Mouse (Mus musculus): ENCODE measurements around the gene Ipo5.

The Ipo5 gene

DNA sequence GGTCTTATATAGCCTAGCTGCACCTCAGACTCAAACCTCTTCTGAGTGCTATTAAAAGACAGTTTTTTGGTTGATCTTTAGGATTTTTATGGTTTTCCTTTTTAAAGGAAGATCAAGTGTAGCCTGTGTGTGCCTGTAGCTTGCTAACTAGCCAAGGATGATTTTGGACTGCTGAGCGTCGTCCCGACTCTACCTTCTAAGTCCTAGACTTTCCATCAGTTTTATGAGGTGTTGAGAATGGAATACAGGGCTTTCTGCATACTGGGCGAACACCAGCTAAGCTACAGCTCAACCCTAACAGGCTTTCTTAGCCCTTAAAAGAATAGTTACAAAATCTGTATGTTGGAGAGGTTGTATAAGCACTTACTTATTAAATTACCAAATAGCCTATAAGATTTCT is 13.0 kb downstream of the Ipo5 start:
- DNase-seq (ENCODE audit: low spot score), result no peak

- DNase-seq (ENCODE audit: low spot score), result no peak
Observed at GRCm38 (mm10) chr14:120925731-120926585, 14.9 kb downstream of the Ipo5 start.

DNA sequence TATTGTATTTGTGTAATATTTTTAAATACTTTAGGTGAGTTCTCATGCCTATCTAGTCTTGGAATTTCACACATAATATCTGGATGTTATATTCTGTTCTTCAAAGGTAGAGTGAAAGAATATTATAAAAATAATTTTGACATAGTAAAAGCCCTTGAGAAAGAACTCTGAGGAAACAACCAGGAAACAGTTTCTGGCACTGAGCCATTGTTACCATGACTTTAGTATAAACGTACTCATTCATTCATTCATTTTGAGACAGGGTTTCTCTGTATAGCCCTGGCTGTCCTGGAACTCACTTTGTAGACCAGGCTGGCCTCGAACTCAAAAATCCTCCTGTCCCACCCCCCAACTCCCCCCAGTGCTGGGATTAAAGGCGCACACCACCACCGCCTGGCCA is 20.2 kb downstream of the Ipo5 start:
- no peak for DNase-seq (ENCODE audit: low spot score)

- DNase-seq (ENCODE audit: low spot score), result no peak
Observed at GRCm38 (mm10) chr14:120933624-120934023, 22.6 kb downstream of the Ipo5 start.

GRCm38 (mm10) chr14:120937102-120937501 is 26.1 kb downstream of the Ipo5 start:
- DNase-seq (ENCODE audit: low spot score), result no peak

- DNase-seq (ENCODE audit: low spot score), result no peak
Observed at GRCm38 (mm10) chr14:120942803-120943202, 31.8 kb downstream of the Ipo5 start.

- no peak for DNase-seq (ENCODE audit: low spot score)
Observed at GRCm38 (mm10) chr14:120945146-120945545, 34.1 kb downstream of the Ipo5 start.

GRCm38 (mm10) chr14:120947104-120947503 is 36.1 kb downstream of the Ipo5 start:
- DNase-seq (ENCODE audit: low spot score), result no peak

GRCm38 (mm10) chr14:120949002-120949401 is 38.0 kb downstream of the Ipo5 start:
- no peak for DNase-seq (ENCODE audit: low spot score)

DNA sequence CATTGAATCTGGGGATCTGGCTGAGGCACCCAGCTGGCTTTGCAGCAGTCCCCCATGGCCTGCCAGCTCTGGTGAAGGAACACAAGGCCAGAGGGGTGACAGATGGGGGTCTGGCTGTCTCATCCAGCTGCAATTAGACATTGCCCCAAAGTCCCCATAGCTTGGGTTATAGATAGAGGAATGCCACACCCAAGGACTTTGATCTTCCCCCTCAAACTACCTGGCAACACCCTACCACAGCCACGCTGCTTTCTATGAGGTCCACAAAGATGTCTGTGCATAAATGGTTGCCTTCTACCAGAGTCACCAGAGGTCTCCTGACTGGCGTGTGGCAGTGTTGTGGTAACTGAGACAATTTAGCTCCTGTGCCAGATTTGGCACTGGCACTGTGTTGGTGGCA is 39.0 kb downstream of the Ipo5 start:
- DNase-seq (ENCODE audit: low spot score), result no peak

GRCm38 (mm10) chr14:120952434-120952833 is 41.4 kb downstream of the Ipo5 start:
- DNase-seq (ENCODE audit: low spot score), result no peak

DNA sequence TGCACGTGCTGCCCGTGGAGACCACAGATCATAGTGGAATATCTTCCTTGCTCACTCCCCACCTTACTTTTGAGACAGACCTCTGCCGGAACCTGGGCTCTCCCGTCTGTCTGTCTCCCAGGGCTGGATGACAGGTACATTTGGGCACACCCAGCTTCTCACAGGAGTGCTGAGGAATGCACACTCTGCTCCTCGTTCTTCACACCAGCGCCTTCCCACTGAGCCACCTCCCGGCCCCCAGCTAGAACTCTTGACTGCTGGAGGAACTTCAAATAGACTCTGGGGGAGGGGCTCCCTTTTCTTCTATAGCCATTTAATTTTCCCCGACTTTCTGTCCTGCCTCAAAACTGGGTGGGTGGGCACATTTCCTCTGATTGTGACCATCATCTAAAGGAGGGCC is 49.5 kb downstream of the Ipo5 start:
- DNase-seq (ENCODE audit: low spot score), result no peak

GRCm38 (mm10) chr14:120960991-120961390 is 50.0 kb downstream of the Ipo5 start:
- no peak for DNase-seq (ENCODE audit: low spot score)

DNA sequence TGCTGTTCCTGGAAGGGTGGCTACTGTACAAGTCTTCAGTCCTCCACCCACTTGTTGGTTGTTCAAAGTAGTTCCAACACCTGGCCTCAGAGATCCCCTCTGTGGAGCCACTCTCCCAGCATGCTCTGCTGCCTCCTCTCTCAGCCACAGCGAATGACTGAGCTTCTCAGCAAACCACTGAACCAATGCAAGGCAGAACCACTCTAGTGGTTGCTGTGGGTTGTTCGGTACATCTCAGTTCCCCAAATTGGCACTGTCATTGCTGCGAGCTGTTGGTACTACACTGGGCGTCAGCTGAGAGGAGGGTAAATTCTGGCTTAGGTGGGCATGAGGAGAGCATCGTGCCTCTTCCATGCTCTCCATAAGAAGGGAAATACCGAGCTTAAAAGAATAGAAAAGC is 56.0 kb downstream of the Ipo5 start:
- no peak for DNase-seq (ENCODE audit: low spot score)

GRCm38 (mm10) chr14:120968723-120969122 is 57.7 kb downstream of the Ipo5 start:
- DNase-seq (ENCODE audit: low spot score), result no peak

- DNase-seq (ENCODE audit: low spot score), result no peak
Observed at GRCm38 (mm10) chr14:120969673-120970072, 58.6 kb downstream of the Ipo5 start.

DNA sequence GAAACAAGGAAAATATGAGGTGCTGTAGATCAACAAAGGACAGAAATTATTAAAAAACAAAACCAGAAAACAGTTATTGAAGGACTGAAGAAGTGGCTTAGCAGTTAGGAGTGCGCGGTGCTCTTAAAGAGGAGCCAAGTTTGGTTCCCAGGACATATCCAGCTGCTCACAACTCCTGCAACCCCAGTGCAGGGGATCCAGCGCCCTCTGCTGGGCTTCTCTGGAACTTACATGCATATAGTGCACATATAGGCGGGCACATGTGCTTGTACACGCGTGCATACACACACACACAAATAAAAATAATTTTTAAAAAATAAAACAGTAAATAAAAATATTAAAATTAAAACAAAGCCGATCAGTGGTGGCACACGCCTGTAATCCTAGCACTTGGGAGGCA is 59.6 kb downstream of the Ipo5 start:
- DNase-seq (ENCODE audit: low spot score), result no peak

- no peak for DNase-seq (ENCODE audit: low spot score)
Observed at GRCm38 (mm10) chr14:120971313-120971712, 60.3 kb downstream of the Ipo5 start.

DNA sequence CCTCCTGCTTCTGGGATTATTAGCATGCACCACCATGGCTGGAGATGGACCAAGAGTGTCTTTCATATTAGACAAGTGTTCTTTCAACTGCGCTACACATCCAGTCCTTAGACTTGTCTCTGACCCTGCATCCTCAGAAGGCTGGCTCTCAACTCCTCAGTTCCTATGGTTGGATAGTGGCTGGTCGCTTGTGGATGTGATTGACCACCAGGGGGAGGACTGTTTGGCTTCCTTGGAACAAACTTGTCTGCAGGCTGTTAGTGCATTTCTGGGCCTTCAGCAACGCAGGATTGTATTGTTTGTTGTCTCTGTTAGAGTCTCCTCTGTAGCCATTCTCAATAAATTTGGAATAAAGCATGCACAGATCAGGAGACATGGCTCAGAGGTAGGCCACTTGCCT is 68.5 kb downstream of the Ipo5 start:
- DNase-seq (ENCODE audit: low spot score), result no peak

DNA sequence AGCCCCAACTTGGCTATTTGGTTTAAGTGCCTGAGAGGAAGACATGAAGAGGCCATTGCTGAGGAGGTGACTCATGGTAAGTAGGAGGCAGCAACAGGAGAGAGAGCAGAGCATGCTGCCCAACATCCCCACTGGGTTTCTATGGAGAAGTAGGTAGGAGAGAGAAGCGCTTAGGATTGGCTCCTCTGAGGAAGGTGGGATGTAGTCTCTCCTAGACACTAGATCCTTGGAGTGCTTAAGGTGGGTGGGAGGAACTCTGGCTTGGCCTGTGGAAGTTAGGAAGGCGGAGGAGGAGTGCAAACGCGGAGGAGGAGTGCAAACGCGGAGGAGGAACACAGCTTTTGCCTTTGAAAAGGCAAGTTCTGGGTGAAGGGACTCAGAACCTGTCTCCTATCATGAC is 78.1 kb downstream of the Ipo5 start:
- no peak for DNase-seq (ENCODE audit: low spot score)
